Mouse (Mus musculus): ENCODE measurements around the gene 4930505A04Rik.
"Not testable (repeated sequence)": the region's sequence is repeated elsewhere in the genome, so short reads cannot be mapped to it uniquely, and the experiment has no call there.

The 4930505A04Rik gene

GRCm38 (mm10) chr11:30471751-30472593, at the start of gene 4930505A04Rik:
Gene 4930505A04Rik, minus strand, starts transcription at chr11:30471827.
- peak; percentile 87 for DNase-seq

- DNase-seq = no peak
Observed at GRCm38 (mm10) chr11:30517133-30517532, 45.5 kb upstream of the 4930505A04Rik start.

- DNase-seq = peak; percentile 80
Observed at GRCm38 (mm10) chr11:30508178-30508577, 36.6 kb upstream of the 4930505A04Rik start.

- DNase-seq = no peak
Observed at GRCm38 (mm10) chr11:30498738-30499355, 27.2 kb upstream of the 4930505A04Rik start.

GRCm38 (mm10) chr11:30497151-30497550, 25.5 kb upstream of the 4930505A04Rik start:
- DNase-seq = no peak

- DNase-seq = no peak
Observed at GRCm38 (mm10) chr11:30491515-30492260, 20.1 kb upstream of the 4930505A04Rik start.

GRCm38 (mm10) chr11:30488183-30488582, 16.6 kb upstream of the 4930505A04Rik start:
- no peak for DNase-seq

- DNase-seq = no peak
Observed at GRCm38 (mm10) chr11:30483286-30483685, 11.7 kb upstream of the 4930505A04Rik start.

- no peak for DNase-seq
Observed at GRCm38 (mm10) chr11:30471187-30471586, 440 bp downstream of the 4930505A04Rik start.

GRCm38 (mm10) chr11:30454331-30454730, 17.3 kb downstream of the 4930505A04Rik start:
- no peak for DNase-seq

GRCm38 (mm10) chr11:30448126-30448525, 23.5 kb downstream of the 4930505A04Rik start:
- no peak for DNase-seq

- no peak for DNase-seq
Observed at GRCm38 (mm10) chr11:30447561-30447960, 24.1 kb downstream of the 4930505A04Rik start.

- DNase-seq = not testable (repeated sequence)
Observed at GRCm38 (mm10) chr11:30444192-30444905, 27.3 kb downstream of the 4930505A04Rik start.

- no peak for DNase-seq
Observed at GRCm38 (mm10) chr11:30443746-30444145, 27.9 kb downstream of the 4930505A04Rik start.

- peak; percentile 64 for DNase-seq
Observed at GRCm38 (mm10) chr11:30433256-30433950, 38.2 kb downstream of the 4930505A04Rik start.

- no peak for DNase-seq
Observed at GRCm38 (mm10) chr11:30405581-30405980, 66.0 kb downstream of the 4930505A04Rik start.

GRCm38 (mm10) chr11:30404619-30405200, 66.9 kb downstream of the 4930505A04Rik start:
- DNase-seq = no peak

- DNase-seq = no peak
Observed at GRCm38 (mm10) chr11:30394351-30394750, 77.3 kb downstream of the 4930505A04Rik start.

GRCm38 (mm10) chr11:30383076-30383475, 88.6 kb downstream of the 4930505A04Rik start:
- peak; percentile 80 for DNase-seq

Measured in cerebellum, adult 9-11 months (tissue).